ENCODE assay signal across 8 mouse cellular contexts in genomic region chr10:5805731-5806307, GRCm38 (mm10). TPM values are rescaled to one million over a fixed set of nuclear protein-coding genes. Genes with fewer than 3 reads are reported as not detected.
DNase-seq lines count a peak whose midpoint lies in the region; ATAC-seq and TF ChIP-seq lines count a peak whose summit lies in the region.

No protein-coding gene starts in this region.

- peak overlapping the region; percentile 69 for H3K9ac ChIP-seq in embryonic facial prominence, embryonic 11.5 days (replicated peaks; ENCODE audit: low read length)
- H3K9ac ChIP-seq in intestine, postnatal 0 days (ENCODE audit: low read depth, low read length), result peak overlapping the region; percentile 38
- H3K9ac ChIP-seq in midbrain, embryonic 11.5 days (ENCODE audit: low read length), result peak overlapping the region; percentile 64

- H3K4me2 ChIP-seq in embryonic facial prominence, embryonic 11.5 days (ENCODE audit: low read depth, low read length), result peak overlapping the region; percentile 48
- peak overlapping the region; percentile 95 for H3K4me2 ChIP-seq in intestine, postnatal 0 days (replicated peaks; ENCODE audit: low read depth)
- peak overlapping the region; percentile 48 for H3K4me2 ChIP-seq in midbrain, embryonic 11.5 days

- no peaks in the 10 kb centered on the region for H3K27me3 ChIP-seq in embryonic facial prominence, embryonic 11.5 days (ENCODE audit: control insufficient read depth, insufficient read depth, low read length)
- H3K27me3 ChIP-seq in intestine, postnatal 0 days (replicated peaks; ENCODE audit: control insufficient read depth, insufficient read depth, low read length), result no peaks in the 10 kb centered on the region
- H3K27me3 ChIP-seq in midbrain, embryonic 11.5 days (ENCODE audit: control insufficient read depth, insufficient read depth, low read length), result no peaks in the 10 kb centered on the region

- no peaks in the 10 kb centered on the region for H3K4me1 ChIP-seq in embryonic facial prominence, embryonic 11.5 days (ENCODE audit: control insufficient read depth, insufficient read depth, low read length)
- H3K4me1 ChIP-seq in intestine, postnatal 0 days (replicated peaks; ENCODE audit: control insufficient read depth, insufficient read depth, low read length), result peaks cover 8% of the 10 kb centered on the region; the same call in 1 of the 2 replicates
- peaks cover 22% of the 10 kb centered on the region for H3K4me1 ChIP-seq in midbrain, embryonic 11.5 days (ENCODE audit: control insufficient read depth, insufficient read depth, low read length)

- H3K9me3 ChIP-seq in embryonic facial prominence, embryonic 11.5 days (replicated peaks; ENCODE audit: control insufficient read depth, low read length), result no peaks in the 10 kb centered on the region
- no peaks in the 10 kb centered on the region for H3K9me3 ChIP-seq in intestine, postnatal 0 days (ENCODE audit: control insufficient read depth)
- H3K9me3 ChIP-seq in midbrain, embryonic 11.5 days (ENCODE audit: control insufficient read depth, low read length), result no peaks in the 10 kb centered on the region

- H3K27ac ChIP-seq in embryonic facial prominence, embryonic 11.5 days (replicated peaks; ENCODE audit: low read depth, low read length), result peak overlapping the region; percentile 79
- H3K27ac ChIP-seq in intestine, postnatal 0 days (ENCODE audit: low read depth, low read length), result peak overlapping the region; percentile 74
- peak overlapping the region; percentile 62 for H3K27ac ChIP-seq in midbrain, embryonic 11.5 days (ENCODE audit: low read depth, low read length)

- under 1% methylated on average over 43 of the region's 43 CpGs for whole genome bisulfite sequencing in embryonic facial prominence, embryonic 11.5 days
- 0% methylated on average over 43 of the region's 43 CpGs for WGBS in intestine, postnatal 0 days
- WGBS in midbrain, embryonic 11.5 days, result 0% methylated on average over 41 of the region's 43 CpGs

- no peaks in the 10 kb centered on the region for H3K36me3 ChIP-seq in embryonic facial prominence, embryonic 11.5 days (replicated peaks; ENCODE audit: control insufficient read depth, insufficient read depth, low read depth, low read length)
- H3K36me3 ChIP-seq in intestine, postnatal 0 days (ENCODE audit: control insufficient read depth, insufficient read depth), result peaks cover 8% of the 10 kb centered on the region
- 0 out of 2 replicates have a peak, but pooled peaks cover 4% of the 10 kb centered on the region for H3K36me3 ChIP-seq in midbrain, embryonic 11.5 days (ENCODE audit: control insufficient read depth, insufficient read depth, low read length)

- TF ChIP-seq CTCF in intestine, postnatal 0 days (IDR thresholded peaks at IDR 0.05; ENCODE audit: low read depth), result no peak

- peak; percentile 95 for DNase-seq in 3T3-L1 (ENCODE audit: low read depth, low spot score)
- DNase-seq in adrenal gland, postnatal 25 days, result peak; percentile 97
- DNase-seq in embryonic facial prominence, embryonic 11.5 days (ENCODE audit: low spot score), result peak; percentile 97
- peak; percentile 98 for DNase-seq in left cerebral cortex, postnatal 4 days
- peak; percentile 99 for DNase-seq in midbrain, embryonic 11.5 days (ENCODE audit: low spot score, missing footprints)
- DNase-seq in right cerebral cortex, postnatal 4 days, result peak; percentile 94

- peak; percentile 93 for ATAC-seq in embryonic facial prominence, embryonic 11.5 days (replicated peaks; ENCODE audit: insufficient number of reproducible peaks, low FRiP score, low TSS enrichment, low read depth)
- peak; percentile 76 for ATAC-seq in granulocyte monocyte progenitor cell, adult 5-6 weeks (replicated peaks; ENCODE audit: poor library complexity, severe bottlenecking)
- peak; percentile 93 for ATAC-seq in intestine, postnatal 0 days
- ATAC-seq in midbrain, embryonic 11.5 days (ENCODE audit: low FRiP score), result peak; percentile 93

- peak overlapping the region; percentile 75 for H3K4me3 ChIP-seq in embryonic facial prominence, embryonic 11.5 days (ENCODE audit: low read depth, low read length)
- peak overlapping the region; percentile 81 for H3K4me3 ChIP-seq in intestine, postnatal 0 days (ENCODE audit: low read depth, low read length)
- H3K4me3 ChIP-seq in midbrain, embryonic 11.5 days (ENCODE audit: low read depth, low read length), result peak overlapping the region; percentile 80

- intact Hi-C loops in left cerebral cortex, postnatal 4 days (cut with DNase I), result no loop called here

RNA-seq across cellular contexts. Expression of gene Fbxo5, which starts 0.4 kb away (rescaled TPM):
- 5.4 and 5.7 TPM in 2 replicates for total RNA-seq in adrenal gland, postnatal 25 days (2021)
- polyA plus RNA-seq in embryonic facial prominence, embryonic 11.5 days (2014; fragmentation: Nextera tagmentation; extraction: Ambion mirVana), result 94.5 and 110 TPM in 2 replicates
- total RNA-seq in granulocyte monocyte progenitor cell, adult 5-6 weeks (2014; fragmentation: Nextera tagmentation), result 29.8 and 59.8 TPM in 2 replicates
- 49.0 and 57.4 TPM in 2 replicates for total RNA-seq in granulocyte monocyte progenitor cell, adult 5-6 weeks (2017)
- polyA plus RNA-seq in intestine, postnatal 0 days (2015; fragmentation: Nextera tagmentation; extraction: Ambion mirVana), result 12.2 and 14.6 TPM in 2 replicates
- total RNA-seq in left cerebral cortex, postnatal 4 days (2021), result 1 to 10 TPM; 4.0 to 4.6 TPM
- polyA plus RNA-seq in midbrain, embryonic 11.5 days (2014; fragmentation: Nextera tagmentation; extraction: Ambion mirVana), result 94.5 and 96.7 TPM in 2 replicates

RNA-seq across cellular contexts. Expression of gene Mtrf1l, which starts 17.9 kb away (rescaled TPM):
- total RNA-seq in adrenal gland, postnatal 25 days (2021), result 12.3 and 13.3 TPM in 2 replicates
- 13.4 and 15.7 TPM in 2 replicates for polyA plus RNA-seq in embryonic facial prominence, embryonic 11.5 days (2014; fragmentation: Nextera tagmentation; extraction: Ambion mirVana)
- 8.7 and 18.6 TPM in 2 replicates for total RNA-seq in granulocyte monocyte progenitor cell, adult 5-6 weeks (2014; fragmentation: Nextera tagmentation)
- total RNA-seq in granulocyte monocyte progenitor cell, adult 5-6 weeks (2017), result 33.5 and 34.2 TPM in 2 replicates
- polyA plus RNA-seq in intestine, postnatal 0 days (2015; fragmentation: Nextera tagmentation; extraction: Ambion mirVana), result 9.3 and 10.5 TPM in 2 replicates
- total RNA-seq in left cerebral cortex, postnatal 4 days (2021), result 10 to 100 TPM; 10.7 to 11.4 TPM
- 16.2 and 17.0 TPM in 2 replicates for polyA plus RNA-seq in midbrain, embryonic 11.5 days (2014; fragmentation: Nextera tagmentation; extraction: Ambion mirVana)

Comparison
In these comparisons a context has a peak if more than half of its experiments do, and no peak if none do; other contexts are left out.
1. Peak in every context shown above with its lines: DNase-seq, ATAC-seq, H3K4me3 ChIP-seq and H3K27ac ChIP-seq.